Mouse (Mus musculus): ENCODE results near the gene Anapc5.

Gene Anapc5

DNA sequence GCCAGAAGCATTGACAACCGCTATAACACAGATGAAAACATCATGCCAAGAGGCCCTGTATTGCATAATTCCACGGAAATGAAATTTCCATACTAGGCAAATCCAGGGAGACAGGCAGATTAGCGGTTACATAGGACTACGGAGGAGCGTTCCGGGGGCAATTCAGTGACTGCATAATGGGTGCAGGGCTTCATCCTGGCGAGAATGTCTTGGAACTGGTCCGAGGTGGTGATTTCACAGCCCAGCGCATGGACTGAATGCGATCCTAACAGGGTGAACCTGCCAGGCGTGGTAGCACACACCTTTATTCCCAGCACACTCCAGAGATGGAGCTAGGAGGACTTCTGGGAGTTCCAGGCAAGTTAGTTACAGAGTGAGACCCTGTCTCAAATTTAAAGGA, 53.9 kb downstream of the Anapc5 start:
- DNase-seq (ENCODE audit: low read depth): no peak

GRCm38 (mm10) chr5:122764032-122764464, 57.1 kb downstream of the Anapc5 start:
- DNase-seq (ENCODE audit: low read depth): peak; percentile 38

DNA sequence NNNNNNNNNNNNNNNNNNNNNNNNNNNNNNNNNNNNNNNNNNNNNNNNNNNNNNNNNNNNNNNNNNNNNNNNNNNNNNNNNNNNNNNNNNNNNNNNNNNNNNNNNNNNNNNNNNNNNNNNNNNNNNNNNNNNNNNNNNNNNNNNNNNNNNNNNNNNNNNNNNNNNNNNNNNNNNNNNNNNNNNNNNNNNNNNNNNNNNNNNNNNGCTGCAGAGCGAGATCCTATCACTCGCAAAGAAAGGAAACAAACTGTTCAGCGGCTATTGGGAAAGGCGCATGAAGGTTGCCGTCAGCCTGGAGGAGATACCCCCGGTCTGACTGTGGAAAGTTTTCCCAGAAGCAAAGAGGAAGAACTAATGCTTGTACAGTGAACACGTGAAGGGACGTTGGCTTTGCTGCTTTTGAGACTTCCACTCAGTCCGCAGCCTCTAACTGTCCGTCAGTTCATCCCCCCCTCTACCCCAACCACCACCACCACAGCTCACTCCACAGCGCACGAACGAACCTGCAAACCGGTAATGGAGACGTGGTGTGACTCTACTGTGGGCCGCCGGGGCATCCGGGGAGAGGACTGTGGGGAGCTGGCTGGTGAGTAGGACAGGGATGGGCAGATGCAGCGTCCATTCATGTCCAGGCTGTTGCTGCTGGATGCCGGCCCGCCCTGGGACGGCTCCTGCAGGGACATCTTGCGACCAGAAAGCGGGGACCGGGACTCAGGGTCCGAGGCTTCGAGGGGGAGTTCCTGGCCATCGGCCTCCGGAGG, 57.7 kb downstream of the Anapc5 start:
- no peak for DNase-seq (ENCODE audit: low read depth)

DNA sequence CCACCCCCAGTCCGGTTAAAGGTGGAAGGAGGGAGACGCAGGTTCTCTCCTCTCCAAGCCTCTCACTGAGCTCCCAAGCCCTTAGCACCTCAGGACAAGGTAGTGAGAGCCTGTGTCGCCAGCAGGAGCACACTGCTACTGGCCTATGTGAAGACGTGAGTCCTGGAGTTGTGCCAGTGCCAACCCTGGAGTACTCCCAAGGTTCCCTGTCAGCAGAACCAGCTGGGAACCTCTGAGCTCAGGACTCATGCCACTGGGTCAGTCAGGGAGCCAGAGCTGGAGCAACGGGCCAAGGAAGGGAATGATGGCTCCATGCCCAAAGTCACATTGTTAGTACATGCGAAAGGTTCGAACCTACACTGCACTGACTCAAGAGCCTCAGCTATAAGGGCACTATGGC, 64.5 kb downstream of the Anapc5 start:
- DNase-seq (ENCODE audit: low read depth): no peak

GRCm38 (mm10) chr5:122756144-122756543, 65.0 kb downstream of the Anapc5 start:
- DNase-seq (ENCODE audit: low read depth): no peak

GRCm38 (mm10) chr5:122755620-122756019, 65.5 kb downstream of the Anapc5 start:
- no peak for DNase-seq (ENCODE audit: low read depth)

DNA sequence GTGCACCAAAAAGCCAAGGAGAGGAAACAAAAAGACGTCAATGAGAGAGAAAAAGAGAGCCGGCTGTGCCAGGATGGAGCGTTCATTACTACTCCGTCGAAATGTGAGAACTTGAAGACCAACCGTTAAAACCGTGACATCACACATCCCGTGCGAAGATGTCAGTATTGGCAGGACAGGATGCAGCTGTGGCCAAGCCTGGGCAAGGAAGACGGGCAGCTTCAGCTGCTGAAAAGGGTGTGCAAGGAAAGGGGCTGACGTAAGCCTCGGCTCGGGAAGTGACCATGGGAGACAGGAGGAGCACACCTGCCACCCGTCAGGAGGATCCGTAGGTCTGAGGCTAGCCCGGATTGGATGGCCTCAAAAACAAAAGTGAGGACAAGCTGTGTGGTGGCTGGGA, 66.7 kb downstream of the Anapc5 start:
- no peak for DNase-seq (ENCODE audit: low read depth)

GRCm38 (mm10) chr5:122747950-122748349, 73.2 kb downstream of the Anapc5 start:
- no peak for DNase-seq (ENCODE audit: low read depth)

DNA sequence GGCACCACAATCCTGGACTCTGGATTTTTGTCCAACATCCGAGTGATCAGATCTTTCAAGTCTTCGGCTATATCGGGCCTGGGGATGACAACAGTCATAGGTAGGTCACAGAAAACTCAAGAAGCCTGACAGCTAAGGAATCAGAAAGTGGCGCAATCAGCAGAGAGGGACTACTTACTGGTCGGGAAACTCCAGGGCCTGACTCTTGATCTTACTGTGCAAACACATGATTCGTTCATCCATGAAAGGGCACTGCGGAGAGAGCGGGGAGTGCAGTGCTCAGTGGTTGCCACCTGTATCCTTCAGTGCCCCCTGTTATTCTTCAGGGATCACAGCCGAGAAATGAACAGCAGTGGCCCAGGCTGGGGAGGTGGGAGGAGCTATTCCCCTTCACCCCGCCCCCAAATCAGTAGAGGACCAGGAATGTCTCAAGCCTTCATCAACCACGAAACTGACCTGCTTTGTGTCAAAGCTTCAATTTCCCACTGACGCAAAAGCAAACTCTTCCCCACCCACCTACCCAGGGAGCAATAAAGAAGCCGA, 77.2 kb downstream of the Anapc5 start:
- DNase-seq (ENCODE audit: low read depth): no peak

Measured in NIH3T3 (cell line).